Mouse (Mus musculus) liver, embryonic 14.5 days (tissue): Measurements from ENCODE around the gene Ncl. TPM values are rescaled to one million over a fixed set of nuclear protein-coding genes. Genes with fewer than 3 reads are reported as not detected.

ENCODE experiments used
- ATAC-seq: fragments of 200-750 bp; cut with Nextera tagmentation; 2 replicates; pipeline ENCODE4 v1.8.0; 2017; ENCODE audit warnings: moderate number of reproducible peaks, mild to moderate bottlenecking, moderate library complexity; ENCODE audit not compliant: insufficient read depth
- DNase-seq, 3 experiments: peaks; one replicate each; pipeline ENCODE4 v3.0.0-alpha.2; 2012 to 2013; ENCODE audit warnings: low read depth in 3 of 3, low spot score in 3 of 3
- H3K27ac ChIP-seq: fragments of 300-500 bp; sonication (generic); 2 replicates; pipeline ENCODE4 v1.5.1; 2014; ENCODE audit warnings: moderate library complexity, mild to moderate bottlenecking, control low read depth, inconsistent platforms
- H3K27me3 ChIP-seq: fragments of 300-500 bp; sonication (generic); 2 replicates; pipeline ENCODE4 v1.6.1; 2014; ENCODE audit warnings: mild to moderate bottlenecking, low read length, moderate library complexity; ENCODE audit not compliant: control insufficient read depth, insufficient read depth
- H3K36me3 ChIP-seq: fragments of 300-500 bp; sonication (generic); replicated peaks from 2 replicates; pipeline ENCODE4 v1.6.1; 2014; ENCODE audit warnings: low read depth; ENCODE audit not compliant: control insufficient read depth, insufficient read depth
- H3K4me1 ChIP-seq, 2 experiments: fragments of 200-500 bp in 1 of 2; fragments of 300-500 bp in 1 of 2; sonication (generic) in 1 of 2; replicated peaks; 2 replicates each; pipeline ENCODE4 v1.6.1; 2012 to 2014; ENCODE audit warnings: antibody characterized with exemption in 1 of 2, inconsistent platforms in 1 of 2, low read length in 1 of 2; ENCODE audit not compliant: control insufficient read depth in 2 of 2, insufficient read depth in 2 of 2
- H3K4me2 ChIP-seq: fragments of 300-500 bp; sonication (generic); 2 replicates; pipeline ENCODE4 v1.6.1; 2014; ENCODE audit warnings: low read depth, mild to moderate bottlenecking, control low read depth, moderate library complexity
- H3K4me3 ChIP-seq, 2 experiments: fragments of 200-500 bp in 1 of 2; fragments of 300-500 bp in 1 of 2; sonication (generic) in 1 of 2; 2 replicates each; pipeline ENCODE4 v1.5.1; 2012 to 2014; ENCODE audit warnings: low read depth in 2 of 2, low read length in 2 of 2, mild to moderate bottlenecking in 2 of 2, control low read depth in 1 of 2, inconsistent platforms in 1 of 2, moderate library complexity in 1 of 2; ENCODE audit not compliant: insufficient read depth in 1 of 2
- H3K9ac ChIP-seq: fragments of 300-500 bp; sonication (generic); replicated peaks from 2 replicates; pipeline ENCODE4 v1.6.1; 2014; ENCODE audit warnings: mild to moderate bottlenecking, control low read depth, moderate library complexity
- H3K9me3 ChIP-seq: fragments of 300-500 bp; sonication (generic); 2 replicates; pipeline ENCODE4 v1.6.1; 2016; ENCODE audit warnings: low read length, mixed read lengths; ENCODE audit not compliant: control insufficient read depth
- CTCF ChIP-seq: IDR thresholded peaks from 2 replicates; pipeline ENCODE4 v1.5.1; 2016; ENCODE audit warnings: antibody characterized with exemption, low read depth, control low read depth
- EP300 ChIP-seq: IDR thresholded peaks from 2 replicates; pipeline ENCODE4 v1.6.1; 2016; ENCODE audit warnings: antibody characterized with exemption, low read depth
- WGBS: fragments of 180-500 bp; shearing (Covaris S2); extraction: QIAGEN DNeasy Blood & Tissue Kit; methylation state at CpG from one replicate; pipeline ENCODE4 v1.1.7; 2014; ENCODE audit not compliant: insufficient replicate concordance; 5-methylcytosine and 5-hydroxymethylcytosine counted together
- polyA plus RNA-seq, 2 experiments: library from polyadenylated mRNA; depleted of rRNA in 1 of 2; stranded (reverse) in 1 of 2; unstranded in 1 of 2; fragments of >200 nt; fragmentation: Nextera tagmentation in 1 of 2; extraction: Ambion mirVana in 1 of 2; gene quantifications; 2 replicates each; pipeline versions ENCODE4 v1.2.1 to v1.2.3; 2012 to 2014

Gene Ncl
- 57.4 and 208 TPM in 2 replicates for polyA plus RNA-seq (2012; rRNA removed)
- polyA plus RNA-seq (2014; fragmentation: Nextera tagmentation; extraction: Ambion mirVana), result 192 and 224 TPM in 2 replicates

- Histone ChIP-seq H3K27me3 (no peaks in the 10 kb centered on the region), H3K36me3 (peaks cover 38% of the 10 kb centered on the region), H3K9ac (peak within 1 kb of the TSS; percentile 92), H3K4me2 (peak within 1 kb of the TSS; percentile 87), H3K4me1 (peaks cover 9 to 23% of the 10 kb centered on the region in 2 experiments), H3K4me3 (peak within 1 kb of the TSS; percentile 93), H3K27ac (peak within 1 kb of the TSS; percentile 91), H3K9me3 (no peaks in the 10 kb centered on the region)
- under 1% methylated on average over 101 of the region's 102 CpGs for WGBS
- ATAC-seq (peak; percentile 94), DNase-seq (peak; percentile 97 to 98 (median 98))
- peak; percentile 1; the same call in 1 of the 2 replicates for TF ChIP-seq CTCF
- TF ChIP-seq EP300, result no peak
Measured at GRCm38 (mm10) chr1:86358906-86359797, at the start of gene Ncl. Gene Ncl, minus strand, starts transcription at chr1:86359400.

GRCm38 (mm10) chr1:86408515-86408914 is 49.3 kb upstream of the Ncl start:
- no peak for DNase-seq

GRCm38 (mm10) chr1:86406914-86407313 is 47.7 kb upstream of the Ncl start:
- Histone ChIP-seq H3K27ac (no peak overlapping the region), H3K27me3 (no peaks in the 10 kb centered on the region), H3K4me1 (peaks cover 0 to 6% of the 10 kb centered on the region in 2 experiments; a peak in 2 of 4 replicates), H3K36me3 (no peaks in the 10 kb centered on the region), H3K4me2 (no peak overlapping the region), H3K9ac (no peak overlapping the region), H3K4me3 (no peak overlapping the region), H3K9me3 (no peaks in the 10 kb centered on the region)
- WGBS, result 41% methylated on average over 8 of the region's 8 CpGs
- peak; percentile 76 for ATAC-seq
- DNase-seq, result peak; percentile 26 to 40 (median 29)
- no peak for TF ChIP-seq CTCF

More at GRCm38 (mm10) chr1:86408515-86408914, 49.3 kb upstream of the Ncl start:
- no peaks in the 10 kb centered on the region for H3K36me3 ChIP-seq
- H3K4me2 ChIP-seq, result no peak overlapping the region
- WGBS, result 80% methylated on average over 10 of the region's 10 CpGs
- peaks cover 0 to 6% of the 10 kb centered on the region in 2 experiments; a peak in 2 of 4 replicates for H3K4me1 ChIP-seq
- no peaks in the 10 kb centered on the region for H3K9me3 ChIP-seq
- ATAC-seq, result no peak
- no peak overlapping the region for H3K4me3 ChIP-seq
- no peak overlapping the region for H3K9ac ChIP-seq
- H3K27me3 ChIP-seq, result no peaks in the 10 kb centered on the region
- TF ChIP-seq CTCF, result no peak
- no peak for TF ChIP-seq EP300
- no peak overlapping the region for H3K27ac ChIP-seq

- 32% methylated on average over 4 of the region's 4 CpGs for WGBS
Measured at GRCm38 (mm10) chr1:86406313-86406712, 47.1 kb upstream of the Ncl start.

GRCm38 (mm10) chr1:86404834-86405233 is 45.6 kb upstream of the Ncl start:
- Histone ChIP-seq H3K36me3 (no peaks in the 10 kb centered on the region), H3K27ac (no peak overlapping the region), H3K27me3 (no peaks in the 10 kb centered on the region), H3K9me3 (no peaks in the 10 kb centered on the region), H3K9ac (no peak overlapping the region), H3K4me3 (no peak overlapping the region), H3K4me1 (peaks cover 0 to 6% of the 10 kb centered on the region in 2 experiments; a peak in 2 of 4 replicates), H3K4me2 (no peak overlapping the region)
- ATAC-seq (no peak), DNase-seq (no peak)
- peak; percentile 91 for TF ChIP-seq CTCF
- TF ChIP-seq EP300, result no peak
- WGBS, result 46% methylated on average over 5 of the region's 5 CpGs

More at GRCm38 (mm10) chr1:86406313-86406712, 47.1 kb upstream of the Ncl start:
- no peak overlapping the region for H3K4me2 ChIP-seq
- DNase-seq (no peak), ATAC-seq (no peak)
- H3K9ac ChIP-seq, result no peak overlapping the region
- no peaks in the 10 kb centered on the region for H3K36me3 ChIP-seq
- TF ChIP-seq EP300 (no peak), CTCF (no peak)
- peaks cover 0 to 6% of the 10 kb centered on the region in 2 experiments; a peak in 2 of 4 replicates for H3K4me1 ChIP-seq
- H3K27me3 ChIP-seq, result no peaks in the 10 kb centered on the region
- no peaks in the 10 kb centered on the region for H3K9me3 ChIP-seq
- H3K27ac ChIP-seq, result no peak overlapping the region
- H3K4me3 ChIP-seq, result no peak overlapping the region
